Mouse (Mus musculus) fibroblast of lung, adult 2 months (primary cell): Measurements from ENCODE around the gene Hes7.

Source experiments
- DNase-seq: peaks from one replicate; pipeline ENCODE4 v3.0.0-alpha.2; 2011; ENCODE audit warnings: low read depth

The Hes7 gene

GRCm38 (mm10) chr11:69120221-69121000 is at the start of gene Hes7:
Hes7 (plus strand) TSS chr11:69120404.
- no peak for DNase-seq

DNA sequence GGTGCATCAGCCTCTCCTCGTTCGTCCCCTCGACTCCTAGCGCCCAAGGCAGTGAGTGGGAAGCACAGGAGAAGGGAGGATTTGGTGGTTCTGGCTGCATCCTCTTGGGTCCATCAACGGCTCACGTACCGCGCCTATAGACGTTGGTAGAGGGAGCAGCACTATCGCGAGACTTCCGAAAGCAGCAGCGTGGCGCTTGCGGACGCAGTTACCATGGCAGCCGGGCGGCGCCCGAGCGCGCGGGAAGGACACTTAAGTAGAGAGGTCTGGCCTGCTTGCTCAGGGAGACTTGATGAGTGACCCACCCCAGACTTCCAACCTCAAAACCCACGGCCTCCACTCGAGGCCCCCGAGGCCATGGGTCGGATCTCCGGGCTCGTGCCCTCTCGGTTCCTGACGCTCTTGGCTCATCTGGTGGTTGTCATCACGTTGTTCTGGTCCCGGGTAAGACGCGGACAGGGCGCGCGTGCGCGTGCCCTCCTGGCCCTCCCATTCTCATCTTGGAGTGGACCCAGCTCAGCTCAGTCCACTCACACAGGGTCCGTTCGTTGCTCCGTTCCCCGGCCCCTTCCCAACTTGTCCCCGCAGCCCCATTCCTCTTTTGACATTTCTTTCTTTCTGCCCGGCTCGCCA is 49.5 kb upstream of the Hes7 start, which contains the start of gene Tmem107:
TSS of gene Tmem107 (plus strand) at position 217 of the 633 bp plus-strand sequence.
- peak; percentile 91 for DNase-seq

GRCm38 (mm10) chr11:69071262-69071661 is 48.9 kb upstream of the Hes7 start:
- DNase-seq, result no peak

DNA sequence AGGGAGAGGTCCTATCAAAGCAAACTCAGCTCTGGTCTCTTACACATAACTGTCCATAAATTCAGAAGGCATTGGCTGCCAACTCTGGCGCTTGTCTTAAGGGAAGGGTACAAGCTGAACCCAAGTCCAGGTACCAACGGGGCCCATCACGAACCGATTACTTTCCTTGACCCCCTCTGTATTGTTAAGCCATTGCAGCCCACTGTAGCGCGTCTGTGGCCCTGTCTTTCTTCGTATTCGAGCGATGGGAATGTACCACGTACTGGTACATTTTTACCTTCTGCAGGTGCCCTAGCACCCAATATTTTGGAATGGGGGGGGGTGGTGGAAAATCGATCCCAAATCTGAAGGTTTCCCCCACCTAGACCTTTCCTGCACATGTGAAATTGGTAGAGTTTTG is 48.0 kb upstream of the Hes7 start:
- DNase-seq, result no peak

GRCm38 (mm10) chr11:69072666-69073064 is 47.5 kb upstream of the Hes7 start:
- DNase-seq, result no peak

DNA sequence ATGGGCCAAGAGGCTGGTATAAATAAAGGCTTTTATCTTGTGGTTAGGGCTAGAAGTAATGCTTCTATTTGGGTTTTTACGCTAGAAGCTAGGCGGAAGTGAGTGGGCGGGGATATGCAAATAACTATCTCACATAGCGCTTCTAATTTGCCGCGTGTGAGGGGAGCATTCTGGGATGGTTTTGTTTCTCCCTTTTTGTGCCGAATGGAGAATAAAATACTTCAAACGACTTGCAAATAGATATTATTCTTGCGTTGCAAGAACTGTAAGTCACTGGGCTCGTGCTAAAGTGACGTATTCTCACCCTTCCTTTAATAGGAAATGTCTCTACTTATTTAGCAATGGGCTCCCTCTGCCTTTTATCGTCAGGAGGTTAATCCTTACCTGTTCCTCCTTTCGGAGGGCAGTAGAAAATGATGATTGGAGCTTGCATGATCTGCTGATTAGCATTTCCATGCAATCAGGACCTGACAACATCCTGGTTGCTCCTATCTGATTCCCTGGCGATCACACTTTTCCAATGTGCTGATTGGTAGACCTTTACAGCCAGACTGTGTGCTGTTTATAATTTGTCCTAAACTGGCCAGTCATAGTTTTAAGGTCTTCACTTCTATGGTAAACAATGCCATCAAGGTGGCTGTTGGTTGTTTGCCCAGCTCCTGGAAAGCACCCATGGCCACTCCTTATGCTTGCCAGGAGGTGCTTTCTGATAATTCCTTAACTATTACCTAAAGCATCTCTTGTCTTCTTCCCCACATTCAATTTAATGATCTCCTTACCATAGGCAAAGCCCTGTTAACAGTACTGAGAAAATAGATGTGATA is 46.9 kb upstream of the Hes7 start:
- peak; percentile 92 for DNase-seq

DNA sequence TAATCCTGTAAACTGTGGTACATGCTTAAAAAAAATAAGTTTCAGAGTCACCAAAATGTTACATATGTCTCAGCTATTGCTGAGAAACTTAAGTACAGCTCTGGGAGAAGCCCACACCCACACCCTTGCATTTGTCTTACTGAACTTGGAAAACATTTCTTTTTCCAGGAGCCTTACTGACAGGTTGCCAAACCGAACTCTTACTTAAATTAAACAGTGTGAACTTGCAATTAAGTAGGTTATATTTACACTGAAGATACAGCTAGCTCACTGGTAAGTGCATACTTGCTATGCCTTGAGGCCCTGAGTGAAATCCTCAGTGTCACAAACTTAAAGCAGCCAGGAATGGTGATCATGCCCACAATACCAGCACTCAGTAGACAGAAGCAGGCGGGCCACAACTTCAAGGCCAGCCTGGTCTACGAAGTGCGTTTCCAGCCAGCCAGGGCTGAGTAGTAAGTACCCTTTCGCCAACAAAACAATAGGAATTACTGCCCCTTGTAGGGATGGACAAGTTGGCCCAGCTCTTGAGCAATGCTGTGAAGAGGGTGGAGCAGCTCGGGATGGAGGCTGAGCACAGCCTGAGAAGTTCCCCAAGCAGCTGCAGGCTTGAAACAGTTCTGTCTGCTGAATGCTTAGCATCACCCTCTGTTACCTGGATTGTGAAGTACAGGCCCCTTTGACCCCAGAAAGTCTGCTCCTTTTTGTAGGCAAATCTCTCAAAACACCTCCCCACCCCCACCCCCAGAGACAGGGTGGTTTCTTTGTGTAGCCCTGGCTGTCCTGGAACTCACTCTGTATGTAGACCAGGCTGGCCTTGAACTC is 46.0 kb upstream of the Hes7 start:
- DNase-seq, result no peak

DNA sequence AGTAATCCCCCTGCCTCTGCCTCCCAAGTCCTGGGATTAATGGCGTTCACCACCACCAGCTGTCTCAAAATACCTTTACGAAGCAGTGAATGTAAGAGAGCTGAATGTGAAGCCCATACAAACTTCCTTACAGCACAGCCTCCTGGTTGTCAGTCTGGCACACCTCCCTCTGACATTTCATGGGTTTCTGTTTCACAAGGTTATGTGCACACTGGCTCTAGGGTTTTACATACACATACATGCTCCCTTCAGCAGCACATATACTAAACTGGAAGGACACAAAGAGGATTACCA is 45.5 kb upstream of the Hes7 start:
- DNase-seq, result no peak

DNA sequence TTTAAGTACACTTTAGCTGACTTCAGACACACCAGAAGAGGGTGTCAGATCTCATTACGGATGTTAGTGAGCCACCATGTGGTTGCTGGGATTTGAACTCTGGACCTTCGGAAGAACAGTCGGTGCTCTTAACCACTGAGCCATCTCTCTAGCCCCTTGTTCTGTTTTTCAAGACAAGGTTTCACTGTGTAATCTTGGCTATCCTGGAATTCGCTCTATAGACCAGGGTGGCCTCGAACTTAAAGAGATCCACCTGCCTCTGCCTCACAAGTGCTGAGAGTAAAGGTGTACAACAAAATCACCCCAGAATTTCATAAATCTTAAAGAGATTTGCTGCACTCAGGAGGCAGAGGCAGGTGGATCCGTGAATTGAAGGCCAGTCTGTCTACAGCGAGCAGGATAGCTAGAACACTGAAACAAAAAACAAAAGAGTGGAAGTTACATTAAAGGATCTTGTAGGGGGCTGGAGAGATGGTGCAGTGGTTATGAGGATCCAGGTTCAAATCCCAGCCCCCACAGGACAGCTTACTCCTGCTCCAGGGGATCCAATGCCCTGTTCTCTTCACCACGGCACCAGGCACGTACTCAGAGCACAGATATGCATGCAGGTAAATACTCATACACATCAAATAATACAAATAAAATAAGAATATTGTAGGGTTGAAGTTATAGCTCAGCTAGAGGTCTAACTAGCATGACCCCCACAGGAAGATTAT is 44.3 kb upstream of the Hes7 start:
- DNase-seq, result no peak

DNA sequence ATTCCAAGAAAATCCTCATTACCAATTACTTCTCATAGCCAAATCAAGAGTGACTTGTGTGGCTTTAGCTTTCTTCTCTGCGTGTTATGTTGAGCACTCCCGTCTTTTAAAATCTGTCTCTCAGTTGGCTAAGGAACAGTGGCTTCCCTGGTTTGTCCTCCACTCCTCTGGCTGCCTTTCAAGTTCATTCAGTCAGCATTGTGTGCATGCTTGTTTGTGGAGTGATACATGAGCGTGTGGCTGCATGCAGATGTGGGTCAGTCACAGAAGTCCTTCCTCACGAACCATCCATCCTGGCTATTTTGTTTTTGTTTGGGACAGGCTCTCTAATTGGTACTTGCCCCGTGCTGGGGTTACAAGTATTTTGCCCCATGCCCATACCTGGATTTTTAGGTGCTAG is 43.6 kb upstream of the Hes7 start:
- DNase-seq, result no peak

- no peak for DNase-seq
These were observed 42.9 kb upstream of the Hes7 start for GRCm38 (mm10) chr11:69077316-69077715.

GRCm38 (mm10) chr11:69078041-69078440 is 42.2 kb upstream of the Hes7 start:
- DNase-seq, result no peak

DNA sequence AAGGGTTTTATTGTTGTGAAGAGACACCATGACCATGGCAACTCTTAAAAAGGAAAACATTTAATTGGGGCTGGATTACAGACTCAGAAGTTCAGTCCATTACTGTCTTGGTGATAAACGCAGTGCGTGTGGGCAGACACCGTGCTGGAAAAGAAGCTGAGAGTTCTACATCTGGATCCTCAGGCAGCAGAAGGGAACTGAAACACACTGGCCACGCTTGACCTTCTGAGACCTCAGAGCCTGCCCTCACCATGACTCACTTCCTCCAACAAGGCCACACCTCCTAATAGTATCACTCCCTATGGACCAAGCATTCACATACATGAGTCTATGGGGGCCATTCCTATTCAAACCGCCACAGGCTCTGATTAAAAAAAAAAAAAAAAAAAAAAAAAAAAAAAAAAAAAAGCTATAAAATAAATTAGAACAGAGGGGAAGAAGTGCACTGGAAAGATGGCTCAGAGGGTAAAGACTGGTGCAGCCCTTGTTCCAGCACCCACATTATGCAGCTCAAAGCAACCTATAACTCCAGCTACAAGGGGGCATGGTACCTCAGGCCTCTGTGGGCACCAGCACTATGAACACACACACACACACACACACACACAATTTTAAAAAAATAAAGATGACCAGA is 41.3 kb upstream of the Hes7 start:
- no peak for DNase-seq

DNA sequence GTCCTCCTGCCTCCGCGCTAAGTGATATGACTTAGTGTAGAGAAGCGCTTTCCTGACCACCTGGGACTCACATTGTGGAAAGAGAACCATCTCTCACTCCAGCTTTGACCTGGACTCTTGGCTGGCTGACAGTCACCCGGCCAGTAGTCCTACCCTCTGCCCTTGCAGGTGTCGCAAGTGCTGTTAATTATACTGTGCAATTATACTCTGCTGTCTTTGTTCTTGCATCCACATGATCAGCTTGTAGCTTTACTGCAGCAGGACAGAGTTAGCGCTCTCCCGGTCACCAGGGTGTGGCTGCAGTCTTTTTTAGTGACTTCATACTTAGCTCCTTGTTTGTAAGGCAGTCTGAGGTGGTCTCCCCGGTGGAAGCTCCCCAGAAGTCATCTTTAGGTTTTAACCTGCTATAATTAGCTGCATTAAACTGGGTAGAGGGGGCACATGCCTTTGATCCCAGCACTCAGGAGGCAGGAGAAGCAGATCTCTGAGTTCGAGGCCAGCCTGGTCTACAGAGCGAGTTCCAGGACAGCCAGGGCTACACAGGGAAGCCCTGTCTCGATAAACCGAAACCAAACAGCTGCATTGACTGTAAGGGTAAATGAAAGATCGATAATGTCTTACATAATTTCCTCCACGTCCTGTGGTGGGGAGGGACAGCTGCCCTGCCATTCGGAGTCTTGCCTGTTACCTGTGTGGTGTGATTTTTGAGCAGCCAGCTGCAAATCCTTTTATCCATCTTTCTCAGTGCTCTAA is 39.9 kb upstream of the Hes7 start:
- DNase-seq, result no peak

GRCm38 (mm10) chr11:69080855-69081222 is 39.4 kb upstream of the Hes7 start:
- DNase-seq, result no peak

GRCm38 (mm10) chr11:69081613-69082012 is 38.6 kb upstream of the Hes7 start:
- DNase-seq, result no peak

DNA sequence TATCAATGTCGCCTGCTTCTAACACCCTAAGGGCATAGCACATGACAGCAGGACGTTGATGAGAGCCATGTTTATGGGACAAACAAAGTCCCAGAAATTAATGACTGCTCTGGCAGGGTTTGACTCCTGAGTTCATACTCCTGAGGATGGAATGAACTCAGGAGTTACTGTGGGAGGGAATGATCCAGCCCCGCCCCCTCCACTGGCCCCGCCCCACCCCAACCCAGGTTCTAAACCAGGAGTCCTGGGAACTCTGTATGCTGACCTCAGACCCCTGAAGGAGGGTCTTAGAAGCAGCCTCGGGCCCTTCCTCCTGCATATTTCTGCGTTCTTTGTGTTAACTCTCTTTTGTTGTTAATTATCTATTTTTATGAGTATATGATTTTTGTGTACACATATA is 34.6 kb upstream of the Hes7 start:
- no peak for DNase-seq

DNA sequence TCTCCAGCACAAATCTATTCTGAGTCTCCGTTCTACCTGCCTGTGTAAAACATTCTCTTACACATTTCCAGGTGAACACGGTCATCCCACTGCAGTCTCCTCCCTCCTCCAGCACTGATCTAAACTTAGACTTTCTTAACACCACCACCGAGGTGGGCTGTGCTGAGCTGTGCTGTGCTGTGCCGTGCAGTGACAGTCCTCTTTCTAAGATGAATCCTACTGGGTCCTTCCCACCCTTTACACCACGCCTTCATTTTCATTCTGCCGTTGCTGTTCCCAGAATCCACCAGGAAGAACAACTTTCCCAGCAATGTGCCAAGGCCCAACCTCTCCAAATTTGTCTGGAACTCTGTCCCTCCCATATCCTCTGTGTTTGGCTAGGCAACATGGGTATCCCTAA is 33.8 kb upstream of the Hes7 start:
- DNase-seq, result no peak

DNA sequence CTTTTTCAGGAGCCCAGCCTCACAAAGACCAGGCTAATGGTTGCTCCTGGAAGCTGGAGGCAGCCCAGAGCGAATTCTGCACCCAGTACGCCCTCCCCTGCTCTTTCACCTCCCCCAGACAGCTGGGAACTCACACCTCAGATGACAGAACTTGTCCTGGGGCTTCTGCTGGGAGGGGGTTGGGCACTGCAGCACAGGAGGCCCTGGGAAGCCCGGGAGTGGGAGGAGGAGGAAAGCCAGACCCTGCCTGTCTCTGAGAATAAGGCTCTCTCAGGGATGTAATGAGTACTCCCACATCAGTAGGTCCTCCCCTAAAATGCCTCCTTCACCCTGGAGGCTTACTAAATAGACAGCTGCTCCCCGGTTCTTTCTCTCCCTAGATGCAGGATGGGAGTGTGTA is 33.1 kb upstream of the Hes7 start:
- no peak for DNase-seq

GRCm38 (mm10) chr11:69087597-69087996 is 32.6 kb upstream of the Hes7 start:
- no peak for DNase-seq
